Comparison of ENCODE assay signal across 27 mouse cellular contexts in the genomic region with DNA sequence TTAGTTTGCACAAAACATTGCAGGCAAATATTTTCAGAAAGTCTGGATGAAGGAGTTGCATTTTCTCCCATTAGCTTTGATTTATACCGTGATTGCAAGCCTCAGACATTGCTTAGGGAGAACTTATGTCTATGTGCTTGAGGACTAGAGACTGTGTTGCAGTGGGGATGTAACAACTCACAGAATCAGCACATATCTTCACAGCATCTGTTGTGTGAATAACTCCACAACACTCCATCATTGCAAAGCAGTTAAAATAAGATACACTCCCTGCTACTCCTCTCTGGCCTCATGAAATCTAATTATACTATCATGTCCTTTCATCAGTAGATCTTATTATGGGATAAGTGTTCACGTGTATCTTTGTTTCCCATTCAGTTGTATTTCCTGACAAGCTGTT.
DNase-seq lines count a peak whose midpoint lies in the region; ATAC-seq and TF ChIP-seq lines count a peak whose summit lies in the region.
"Had no signal": no experiment of that assay in that cellular context is flagged by ENCODE, and none has a peak within 500 bp of the region (broad histone marks: within the 10 kb centered on the region; RNA-seq: fewer than 3 reads in every experiment).

No protein-coding gene starts in this region.

- ATAC-seq in forebrain, postnatal 0 days: peak; percentile 67
- ATAC-seq in forebrain, embryonic 11.5 days (replicated peaks; ENCODE audit: low FRiP score): no peak
- ATAC-seq: CD4-positive, CD25-positive, alpha-beta regulatory T cell, adult 4 months; forebrain, embryonic 15.5 days; hindbrain, embryonic 16.5 days; intestine, embryonic 15.5 days had no signal

- intact Hi-C loops in left cerebral cortex, postnatal 4 days (cut with DNase I): no loop called here

- no peak for TF ChIP-seq CTCF in forebrain, postnatal 0 days (IDR thresholded peaks at IDR 0.05; ENCODE audit: low read depth)

- H3K27ac ChIP-seq in forebrain, postnatal 0 days (ENCODE audit: low read depth, low read length): no peak overlapping the region
- H3K27ac ChIP-seq in forebrain, embryonic 11.5 days (ENCODE audit: low read depth, low read length): no peak overlapping the region
- H3K27ac ChIP-seq: embryonic facial prominence, embryonic 12.5 days; embryonic facial prominence, embryonic 15.5 days; forebrain, embryonic 15.5 days; heart, embryonic 15.5 days; hindbrain, embryonic 10.5 days; hindbrain, embryonic 13.5 days; intestine, embryonic 15.5 days had no signal

- H3K9me3 ChIP-seq in forebrain, postnatal 0 days (ENCODE audit: low read length): no peaks in the 10 kb centered on the region
- H3K9me3 ChIP-seq in forebrain, embryonic 11.5 days (ENCODE audit: control insufficient read depth, low read length): no peaks in the 10 kb centered on the region
- H3K9me3 ChIP-seq: embryonic facial prominence, embryonic 12.5 days; embryonic facial prominence, embryonic 15.5 days; forebrain, embryonic 15.5 days; heart, embryonic 12.5 days; heart, embryonic 15.5 days; hindbrain, embryonic 10.5 days; hindbrain, embryonic 13.5 days; intestine, embryonic 15.5 days had no signal

- no peaks in the 10 kb centered on the region for H3K27me3 ChIP-seq in forebrain, postnatal 0 days (ENCODE audit: insufficient read depth, low read length)
- H3K27me3 ChIP-seq in forebrain, embryonic 11.5 days (ENCODE audit: control insufficient read depth, insufficient read depth, low read length): no peaks in the 10 kb centered on the region
- H3K27me3 ChIP-seq: embryonic facial prominence, embryonic 12.5 days; embryonic facial prominence, embryonic 15.5 days; forebrain, embryonic 15.5 days; heart, embryonic 12.5 days; heart, embryonic 15.5 days; hindbrain, embryonic 13.5 days; intestine, embryonic 15.5 days had no signal

- H3K9ac ChIP-seq in forebrain, postnatal 0 days: no peak overlapping the region
- H3K9ac ChIP-seq in forebrain, embryonic 11.5 days (ENCODE audit: low read length): no peak overlapping the region
- H3K9ac ChIP-seq: embryonic facial prominence, embryonic 12.5 days; embryonic facial prominence, embryonic 15.5 days; forebrain, embryonic 15.5 days; heart, embryonic 12.5 days; heart, embryonic 15.5 days; hindbrain, embryonic 13.5 days; intestine, embryonic 15.5 days had no signal

- 33% methylated on average over 2 of the region's 2 CpGs for WGBS in forebrain, postnatal 0 days
- 73% methylated on average over 2 of the region's 2 CpGs for WGBS in forebrain, embryonic 11.5 days

- no peak overlapping the region for H3K4me2 ChIP-seq in forebrain, postnatal 0 days (ENCODE audit: low read depth)
- H3K4me2 ChIP-seq in forebrain, embryonic 11.5 days (ENCODE audit: low read depth, low read length, severe bottlenecking): no peak overlapping the region
- H3K4me2 ChIP-seq: embryonic facial prominence, embryonic 12.5 days; embryonic facial prominence, embryonic 15.5 days; forebrain, embryonic 15.5 days; heart, embryonic 12.5 days; heart, embryonic 15.5 days; hindbrain, embryonic 13.5 days; intestine, embryonic 15.5 days had no signal

- DNase-seq in forebrain, postnatal 0 days: peak; percentile 31
- no peak for DNase-seq in forebrain, embryonic 11.5 days (ENCODE audit: low spot score)
- peak; percentile 1 for DNase-seq in left cerebral cortex, adult 11 months (ENCODE audit: low spot score)
- no peak for DNase-seq in left cerebral cortex, postnatal 4 days
- peak; percentile 3 for DNase-seq in right cerebral cortex, adult 18-20 months
- DNase-seq in right cerebral cortex, postnatal 14 days: no peak
- DNase-seq in telencephalon, adult 2 months (ENCODE audit: low read depth, low spot score): peak; percentile 48
- DNase-seq in thymus, postnatal 14 days: no peak
- DNase-seq: adrenal gland, adult 2 months; adrenal gland, postnatal 14 days; cerebellum, adult 18-20 months; cerebellum, adult 9-10 months; cerebellum, postnatal 25 days; gastrocnemius, postnatal 25 days; heart, adult 18-20 months; heart, postnatal 10 days; heart, postnatal 36 days had no signal

- H3K4me1 ChIP-seq in forebrain, postnatal 0 days (ENCODE audit: insufficient read depth): no peaks in the 10 kb centered on the region
- H3K4me1 ChIP-seq in forebrain, embryonic 11.5 days (replicated peaks; ENCODE audit: control insufficient read depth, insufficient read depth, low read length): 0 out of 2 replicates have a peak, but pooled peaks cover 2% of the 10 kb centered on the region
- H3K4me1 ChIP-seq: embryonic facial prominence, embryonic 12.5 days; embryonic facial prominence, embryonic 15.5 days; heart, embryonic 12.5 days; heart, embryonic 15.5 days; intestine, embryonic 15.5 days had no signal

- H3K36me3 ChIP-seq in forebrain, postnatal 0 days (ENCODE audit: insufficient read depth): no peaks in the 10 kb centered on the region
- no peaks in the 10 kb centered on the region for H3K36me3 ChIP-seq in forebrain, embryonic 11.5 days (ENCODE audit: control insufficient read depth, insufficient read depth, low read length)
- H3K36me3 ChIP-seq: embryonic facial prominence, embryonic 12.5 days; embryonic facial prominence, embryonic 15.5 days; forebrain, embryonic 15.5 days; heart, embryonic 12.5 days; heart, embryonic 15.5 days; hindbrain, embryonic 10.5 days; hindbrain, embryonic 13.5 days; intestine, embryonic 15.5 days had no signal

- no peak overlapping the region for H3K4me3 ChIP-seq in forebrain, postnatal 0 days (ENCODE audit: low read depth, low read length)
- no peak overlapping the region for H3K4me3 ChIP-seq in forebrain, embryonic 11.5 days (ENCODE audit: low read depth, low read length)
- H3K4me3 ChIP-seq: embryonic facial prominence, embryonic 12.5 days; embryonic facial prominence, embryonic 15.5 days; forebrain, embryonic 15.5 days; heart, embryonic 12.5 days; heart, embryonic 15.5 days; hindbrain, embryonic 10.5 days; hindbrain, embryonic 13.5 days; intestine, embryonic 15.5 days had no signal

Comparison
In these comparisons a context has a peak if more than half of its experiments do, and no peak if none do; other contexts are left out.
1. DNase-seq: peak in forebrain, postnatal 0 days (single experiment), left cerebral cortex, adult 11 months (single experiment), right cerebral cortex, adult 18-20 months (single experiment) and telencephalon, adult 2 months (single experiment); none in forebrain, embryonic 11.5 days (single experiment), left cerebral cortex, postnatal 4 days (single experiment), right cerebral cortex, postnatal 14 days (single experiment) and thymus, postnatal 14 days (single experiment).